Mouse (Mus musculus) liver, embryonic 13.5 days (tissue): ENCODE data around the gene Itga1. TPM values are rescaled to one million over a fixed set of nuclear protein-coding genes. Genes with fewer than 3 reads are reported as not detected.

ENCODE experiments used
- ATAC-seq: fragments of 200-750 bp; cut with Nextera tagmentation; 2 replicates; pipeline ENCODE4 v1.8.0; 2017; ENCODE audit warnings: low read depth, mild to moderate bottlenecking, moderate number of reproducible peaks, moderate library complexity
- DNase-seq: peaks from one replicate; pipeline ENCODE4 v3.0.0; 2022
- H3K27ac ChIP-seq: fragments of 300-500 bp; sonication (generic); 2 replicates; pipeline ENCODE4 v1.5.1; 2015; ENCODE audit warnings: moderate library complexity, mild to moderate bottlenecking, inconsistent platforms
- H3K27me3 ChIP-seq: fragments of 300-500 bp; sonication (generic); 2 replicates; pipeline ENCODE4 v1.6.1; 2015; ENCODE audit warnings: mild to moderate bottlenecking, inconsistent platforms
- H3K36me3 ChIP-seq: fragments of 300-500 bp; sonication (generic); 2 replicates; pipeline ENCODE4 v1.6.1; 2015; ENCODE audit warnings: mild to moderate bottlenecking, inconsistent platforms
- H3K4me1 ChIP-seq: fragments of 300-500 bp; sonication (generic); replicated peaks from 2 replicates; pipeline ENCODE4 v1.6.1; 2015; ENCODE audit warnings: inconsistent platforms
- H3K4me2 ChIP-seq: fragments of 300-500 bp; sonication (generic); 2 replicates; pipeline ENCODE4 v1.6.1; 2015; ENCODE audit warnings: inconsistent platforms, mild to moderate bottlenecking, moderate library complexity
- H3K4me3 ChIP-seq: fragments of 300-500 bp; sonication (generic); replicated peaks from 2 replicates; pipeline ENCODE4 v1.5.1; 2015; ENCODE audit warnings: mild to moderate bottlenecking, inconsistent platforms
- H3K9ac ChIP-seq: fragments of 300-500 bp; sonication (generic); 2 replicates; pipeline ENCODE4 v1.6.1; 2015; ENCODE audit warnings: mild to moderate bottlenecking, inconsistent platforms
- H3K9me3 ChIP-seq: fragments of 300-500 bp; sonication (generic); replicated peaks from 2 replicates; pipeline ENCODE4 v1.6.1; 2016; ENCODE audit warnings: inconsistent platforms
- WGBS: fragments of 180-500 bp; shearing (Covaris S2); methylation state at CpG from one replicate; pipeline ENCODE4 v1.1.7; 2015; ENCODE audit not compliant: insufficient replicate concordance; 5-methylcytosine and 5-hydroxymethylcytosine counted together
- polyA plus RNA-seq: library from polyadenylated mRNA; unstranded; fragments of >200 nt; fragmentation: Nextera tagmentation; extraction: Ambion mirVana; gene quantifications from 2 replicates; pipeline ENCODE4 v1.2.1, GENCODE M21; 2015

The Itga1 gene
- polyA plus RNA-seq, 1 experiment from 2014 or later = 2.6 TPM

GRCm38 (mm10) chr13:115050660-115051559, 50.9 kb downstream of the Itga1 start:
- H3K4me2 ChIP-seq = no peak overlapping the region
- no peak overlapping the region for H3K4me3 ChIP-seq
- DNase-seq (no peak), ATAC-seq (no peak)
- H3K9me3 ChIP-seq = no peaks in the 10 kb centered on the region
- H3K4me1 ChIP-seq = no peaks in the 10 kb centered on the region
- WGBS = 63% methylated on average over 13 of the region's 13 CpGs
- H3K9ac ChIP-seq = no peak overlapping the region
- H3K27ac ChIP-seq = no peak overlapping the region
- no peaks in the 10 kb centered on the region for H3K36me3 ChIP-seq
- no peaks in the 10 kb centered on the region for H3K27me3 ChIP-seq

GRCm38 (mm10) chr13:115042652-115043051, 59.1 kb downstream of the Itga1 start:
- H3K27ac ChIP-seq = no peak overlapping the region
- H3K4me2 ChIP-seq = no peak overlapping the region
- H3K27me3 ChIP-seq = no peaks in the 10 kb centered on the region
- no peak overlapping the region for H3K4me3 ChIP-seq
- no peaks in the 10 kb centered on the region for H3K36me3 ChIP-seq
- no peaks in the 10 kb centered on the region for H3K4me1 ChIP-seq
- no peak for ATAC-seq
- no peaks in the 10 kb centered on the region for H3K9me3 ChIP-seq
- no peak for DNase-seq
- H3K9ac ChIP-seq = no peak overlapping the region
- WGBS = 8% methylated on average over 2 of the region's 2 CpGs

GRCm38 (mm10) chr13:115037304-115037703, 64.5 kb downstream of the Itga1 start:
- H3K4me1 ChIP-seq = no peaks in the 10 kb centered on the region
- H3K9me3 ChIP-seq = no peaks in the 10 kb centered on the region
- no peak for ATAC-seq
- no peak for DNase-seq
- H3K4me3 ChIP-seq = no peak overlapping the region
- WGBS = 68% methylated on average over 4 of the region's 4 CpGs
- no peak overlapping the region for H3K27ac ChIP-seq
- no peak overlapping the region for H3K9ac ChIP-seq
- H3K36me3 ChIP-seq = no peaks in the 10 kb centered on the region
- no peaks in the 10 kb centered on the region for H3K27me3 ChIP-seq
- no peak overlapping the region for H3K4me2 ChIP-seq

- Histone ChIP-seq H3K4me1 (no peaks in the 10 kb centered on the region), H3K27ac (no peak overlapping the region), H3K9me3 (no peaks in the 10 kb centered on the region), H3K4me3 (no peak overlapping the region), H3K27me3 (no peaks in the 10 kb centered on the region), H3K4me2 (no peak overlapping the region), H3K36me3 (no peaks in the 10 kb centered on the region), H3K9ac (no peak overlapping the region)
- DNase-seq (no peak), ATAC-seq (no peak)
- WGBS = 42% methylated on average over 8 of the region's 8 CpGs
These were observed 66.4 kb downstream of the Itga1 start for GRCm38 (mm10) chr13:115035387-115035786.

GRCm38 (mm10) chr13:115033135-115033534, 68.6 kb downstream of the Itga1 start:
- no peak overlapping the region for H3K9ac ChIP-seq
- 0 out of 2 replicates have a peak, but pooled peaks have one; percentile 29 for ATAC-seq

DNA sequence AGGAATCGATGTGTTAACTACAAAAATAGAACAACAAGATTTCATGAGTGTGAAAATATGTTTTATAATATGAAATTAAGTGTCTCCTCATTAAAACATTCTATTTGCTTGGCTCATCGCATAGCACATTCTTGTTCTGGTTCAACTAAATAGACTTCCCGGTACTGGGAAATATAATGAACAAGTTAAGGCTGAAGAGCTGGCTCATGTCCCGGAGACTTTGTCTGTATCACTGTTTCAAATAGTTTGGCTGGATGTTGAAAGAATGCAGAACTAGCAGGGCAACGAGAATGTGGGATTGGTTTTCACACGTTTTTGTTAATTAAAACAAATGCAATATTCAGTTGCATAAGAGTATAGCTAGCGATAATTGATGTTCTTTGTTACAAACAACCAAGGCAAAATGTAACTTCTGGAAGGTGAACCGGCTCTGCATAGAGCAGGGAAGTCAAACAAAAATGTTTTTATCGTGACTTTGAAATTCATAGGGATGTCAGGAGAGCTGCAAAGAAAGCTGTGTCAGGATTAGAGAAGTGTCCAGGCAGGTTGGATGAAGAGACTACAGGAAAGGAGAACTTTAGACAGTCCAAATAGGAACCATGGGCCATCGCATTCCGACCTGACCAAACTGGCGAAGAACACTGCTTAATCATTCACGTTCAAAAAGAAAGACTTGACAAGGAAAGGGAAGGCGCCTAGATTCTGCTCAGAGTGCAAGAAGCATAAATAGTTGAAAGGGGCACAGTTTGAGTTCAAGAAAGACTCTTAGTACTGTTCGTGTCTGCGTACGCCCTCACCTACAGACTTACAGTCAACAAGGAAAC, 70.4 kb downstream of the Itga1 start:
- Histone ChIP-seq H3K9me3 (no peaks in the 10 kb centered on the region), H3K4me1 (no peaks in the 10 kb centered on the region), H3K4me3 (no peak overlapping the region), H3K27me3 (no peaks in the 10 kb centered on the region), H3K9ac (no peak overlapping the region), H3K27ac (no peak overlapping the region), H3K36me3 (no peaks in the 10 kb centered on the region), H3K4me2 (no peak overlapping the region)
- 71% methylated on average over 17 of the region's 17 CpGs for WGBS
- no peak for DNase-seq
- no peak for ATAC-seq

More at GRCm38 (mm10) chr13:115033135-115033534, 68.6 kb downstream of the Itga1 start:
- no peaks in the 10 kb centered on the region for H3K36me3 ChIP-seq
- H3K4me3 ChIP-seq = no peak overlapping the region
- no peak for DNase-seq
- no peak overlapping the region for H3K27ac ChIP-seq
- no peaks in the 10 kb centered on the region for H3K9me3 ChIP-seq
- no peaks in the 10 kb centered on the region for H3K27me3 ChIP-seq
- H3K4me1 ChIP-seq = no peaks in the 10 kb centered on the region
- no peak overlapping the region for H3K4me2 ChIP-seq
- 48% methylated on average over 2 of the region's 2 CpGs for WGBS

DNA sequence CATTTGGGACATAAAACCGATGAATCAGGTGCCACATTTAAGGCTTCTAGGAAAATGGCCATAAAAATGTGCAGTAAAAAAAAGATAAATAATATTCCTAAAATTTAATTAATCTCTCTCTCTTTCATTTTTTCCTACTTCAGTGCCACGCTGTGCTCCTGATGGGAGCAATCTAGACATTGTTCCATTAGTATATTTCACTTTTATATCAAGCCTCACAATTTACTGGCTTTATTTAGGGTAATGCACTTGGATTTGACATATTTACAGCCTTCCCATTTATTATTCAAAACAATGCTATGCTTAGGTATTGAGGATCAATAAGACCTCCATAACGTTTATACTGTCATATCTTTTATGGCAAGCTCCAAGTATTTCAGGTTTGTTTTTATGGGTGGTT, 76.4 kb downstream of the Itga1 start:
- no peak overlapping the region for H3K4me3 ChIP-seq
- H3K36me3 ChIP-seq = no peaks in the 10 kb centered on the region
- H3K9me3 ChIP-seq = no peaks in the 10 kb centered on the region
- no peaks in the 10 kb centered on the region for H3K27me3 ChIP-seq
- no peak overlapping the region for H3K27ac ChIP-seq
- no peak for DNase-seq
- H3K4me2 ChIP-seq = no peak overlapping the region
- WGBS = 52% methylated on average over 3 of the region's 3 CpGs
- 0 out of 2 replicates have a peak, but pooled peaks cover 4% of the 10 kb centered on the region for H3K4me1 ChIP-seq
- H3K9ac ChIP-seq = no peak overlapping the region
- ATAC-seq = no peak

DNA sequence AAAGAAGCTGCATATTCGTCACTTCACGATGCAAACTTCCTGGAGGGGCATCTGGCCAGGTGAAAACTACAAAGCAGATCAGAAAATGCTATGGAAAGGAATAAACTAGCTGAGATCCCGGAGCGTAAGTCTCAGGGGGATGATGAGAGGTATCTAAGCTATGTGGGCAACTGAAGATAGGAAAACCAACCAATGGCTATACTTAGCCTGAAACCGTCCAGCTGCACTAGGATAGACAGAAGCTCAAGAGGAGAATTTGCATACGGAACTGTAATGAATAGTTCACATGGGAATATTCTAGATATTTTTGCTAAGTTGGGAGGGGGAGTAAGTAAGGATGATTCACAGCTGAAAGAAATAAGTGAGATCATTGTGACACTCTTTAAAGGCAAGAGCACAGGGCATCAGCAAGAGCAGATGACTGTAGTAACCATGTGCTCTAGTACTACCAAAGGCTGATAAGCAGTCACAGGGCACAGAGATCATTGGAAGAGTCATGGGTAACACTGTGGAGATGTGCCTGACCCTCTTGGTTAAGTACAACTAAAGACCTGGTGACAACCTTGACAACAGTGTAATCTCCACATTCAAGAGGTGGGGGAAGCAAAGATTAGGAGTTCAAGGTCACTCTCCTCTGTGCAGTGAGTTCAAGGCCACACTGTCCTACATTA, 79.5 kb downstream of the Itga1 start:
- H3K4me1 ChIP-seq = 0 out of 2 replicates have a peak, but pooled peaks cover 4% of the 10 kb centered on the region
- WGBS = 72% methylated on average over 6 of the region's 6 CpGs
- no peak overlapping the region for H3K9ac ChIP-seq
- DNase-seq (no peak), ATAC-seq (no peak)
- H3K9me3 ChIP-seq = no peaks in the 10 kb centered on the region
- H3K27ac ChIP-seq = no peak overlapping the region
- H3K36me3 ChIP-seq = no peaks in the 10 kb centered on the region
- H3K4me3 ChIP-seq = no peak overlapping the region
- no peaks in the 10 kb centered on the region for H3K27me3 ChIP-seq
- no peak overlapping the region for H3K4me2 ChIP-seq

DNA sequence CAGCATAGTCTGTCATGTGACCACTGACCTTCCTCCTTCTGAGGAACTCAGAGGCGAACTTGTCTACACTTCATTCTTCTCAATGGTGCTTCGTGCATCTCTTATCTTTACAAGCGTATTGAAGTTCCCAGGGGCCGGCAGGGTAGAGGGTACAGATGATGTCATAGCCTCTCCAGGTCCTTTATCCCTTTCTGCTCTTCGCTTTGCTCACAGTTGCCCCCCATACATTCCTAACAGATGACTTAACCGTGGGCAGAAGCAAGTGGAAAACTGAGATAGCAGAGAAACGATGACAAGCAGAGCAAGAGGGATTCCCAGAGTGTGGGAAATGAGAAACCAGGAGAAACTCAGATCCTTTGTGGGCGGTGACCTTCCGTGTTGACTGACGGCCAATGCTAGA, 80.4 kb downstream of the Itga1 start:
- ATAC-seq (peak; percentile 41; the same call in 1 of the 2 replicates), DNase-seq (no peak)
- WGBS = 22% methylated on average over 10 of the region's 10 CpGs
- H3K27me3 ChIP-seq = no peaks in the 10 kb centered on the region
- no peak overlapping the region for H3K27ac ChIP-seq
- H3K4me2 ChIP-seq = no peak overlapping the region
- H3K4me1 ChIP-seq = 0 out of 2 replicates have a peak, but pooled peaks cover 4% of the 10 kb centered on the region
- no peaks in the 10 kb centered on the region for H3K36me3 ChIP-seq
- H3K9me3 ChIP-seq = no peaks in the 10 kb centered on the region
- no peak overlapping the region for H3K9ac ChIP-seq
- no peak overlapping the region for H3K4me3 ChIP-seq

DNA sequence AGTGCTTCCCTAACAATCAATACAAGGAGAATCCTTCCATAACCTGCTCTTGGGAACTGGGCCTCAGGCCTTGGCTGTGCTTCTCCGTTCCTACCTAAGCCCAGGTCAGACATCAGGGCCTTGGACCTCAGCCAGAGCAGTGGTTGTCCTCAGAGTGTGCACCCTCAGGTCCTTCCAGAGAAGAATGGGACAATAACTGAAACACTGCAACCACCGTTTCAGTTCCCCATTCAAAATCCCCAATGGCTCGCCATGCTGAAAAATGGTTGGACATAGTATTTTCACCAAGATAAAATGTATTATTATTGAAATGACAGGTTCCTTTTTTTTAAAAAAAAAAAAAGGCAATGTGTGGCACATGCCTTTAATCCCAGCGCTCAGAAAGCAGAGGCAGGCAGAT, 81.0 kb downstream of the Itga1 start:
- Histone ChIP-seq H3K27me3 (no peaks in the 10 kb centered on the region), H3K36me3 (no peaks in the 10 kb centered on the region), H3K9ac (no peak overlapping the region), H3K4me3 (no peak overlapping the region), H3K9me3 (no peaks in the 10 kb centered on the region), H3K4me2 (no peak overlapping the region), H3K4me1 (0 out of 2 replicates have a peak, but pooled peaks cover 4% of the 10 kb centered on the region), H3K27ac (no peak overlapping the region)
- no peak for DNase-seq
- ATAC-seq = no peak
- WGBS = 62% methylated on average over 4 of the region's 4 CpGs

DNA sequence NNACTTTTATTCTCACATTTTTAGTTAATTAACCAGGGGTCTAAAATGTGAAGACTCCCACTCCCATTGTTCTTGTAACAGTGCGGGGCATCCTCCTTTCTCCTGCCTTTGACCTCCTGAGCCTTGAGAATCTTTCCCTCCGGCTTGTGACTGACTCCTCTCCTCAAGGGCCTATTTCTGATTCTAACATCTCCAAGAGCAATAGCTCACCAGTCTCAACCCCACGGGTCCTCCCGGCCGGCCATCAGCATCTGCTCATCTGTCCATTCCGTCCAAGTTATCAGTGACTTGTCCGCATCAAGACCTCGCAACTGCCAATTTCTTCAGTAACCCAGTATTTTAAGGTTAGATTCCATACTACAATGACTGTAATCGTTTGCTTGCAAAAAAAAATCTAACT, 84.2 kb downstream of the Itga1 start:
- 71% methylated on average over 9 of the region's 9 CpGs for WGBS
- DNase-seq (no peak), ATAC-seq (no peak)
- H3K9ac ChIP-seq = no peak overlapping the region
- no peak overlapping the region for H3K4me2 ChIP-seq
- H3K4me1 ChIP-seq = no peaks in the 10 kb centered on the region
- no peaks in the 10 kb centered on the region for H3K27me3 ChIP-seq
- H3K27ac ChIP-seq = no peak overlapping the region
- no peaks in the 10 kb centered on the region for H3K36me3 ChIP-seq
- H3K9me3 ChIP-seq = no peaks in the 10 kb centered on the region
- H3K4me3 ChIP-seq = no peak overlapping the region
